Mouse (Mus musculus): ENCODE data around the gene Col18a1. TPM values are rescaled to one million over a fixed set of nuclear protein-coding genes. Genes with fewer than 3 reads are reported as not detected.

Gene Col18a1
- polyA plus RNA-seq, 1 experiment from 2014 or later: 87.8 TPM

DNA sequence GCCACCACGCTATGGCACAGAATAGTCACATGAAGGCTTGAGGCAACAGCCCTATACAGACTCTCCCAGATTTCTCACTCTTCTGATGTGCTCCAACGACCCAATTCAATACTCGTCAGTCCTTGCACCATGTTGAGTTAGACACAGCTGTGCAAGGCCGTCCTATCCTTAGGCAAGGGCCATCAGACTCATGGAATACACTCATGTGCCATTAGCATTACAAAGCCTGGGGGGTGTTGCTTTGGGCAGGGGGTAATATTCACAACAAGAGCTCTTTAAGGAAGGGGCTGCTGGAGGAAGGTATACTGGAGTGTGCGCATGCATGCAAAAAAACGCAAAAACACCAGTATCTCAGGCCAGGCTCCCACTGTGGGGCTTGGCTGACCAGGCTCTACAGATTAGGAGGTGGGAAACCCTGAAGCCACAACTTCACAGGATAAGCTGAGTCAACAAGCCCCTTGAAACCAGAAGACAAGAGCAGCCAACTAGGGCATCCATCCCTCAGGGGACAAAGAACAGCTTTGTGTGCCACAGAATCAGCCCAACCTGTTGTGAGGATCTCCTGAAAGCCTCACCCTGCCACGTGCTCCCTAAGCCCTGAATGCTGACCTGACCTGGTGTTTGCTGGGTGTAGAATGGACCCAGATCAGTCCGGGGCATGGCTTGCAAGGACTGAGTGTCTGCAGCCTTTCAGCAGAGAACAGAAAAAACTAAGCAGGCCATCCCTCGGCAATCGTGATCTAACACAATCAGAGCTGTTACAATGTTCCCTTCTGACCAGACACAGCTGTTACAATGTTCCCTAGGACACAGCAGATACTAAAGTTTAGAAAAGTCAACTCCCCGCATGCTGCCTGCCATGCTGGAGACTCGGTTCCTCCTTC, 69.1 kb downstream of the Col18a1 start:
- WGBS: 81% methylated on average over 12 of the region's 12 CpGs
- Histone ChIP-seq H3K9ac (no peak overlapping the region), H3K36me3 (peaks cover 4% of the 10 kb centered on the region), H3K27me3 (no peaks in the 10 kb centered on the region), H3K9me3 (peaks cover 8% of the 10 kb centered on the region), H3K27ac (peak overlapping the region; percentile 28; the same call in 1 of the 2 replicates), H3K4me2 (replicated peaks) (no peak overlapping the region), H3K4me3 (no peak overlapping the region), H3K4me1 (peaks cover 18% of the 10 kb centered on the region; the same call in 1 of the 2 replicates)
- ATAC-seq (ENCODE audit: low FRiP score, low read depth): no peak

GRCm38 (mm10) chr10:77095666-77096065, 70.7 kb downstream of the Col18a1 start:
- Histone ChIP-seq H3K4me1 (peaks cover 18% of the 10 kb centered on the region; the same call in 1 of the 2 replicates), H3K4me2 (replicated peaks) (no peak overlapping the region), H3K9ac (no peak overlapping the region), H3K27me3 (no peaks in the 10 kb centered on the region), H3K36me3 (peaks cover 4% of the 10 kb centered on the region), H3K9me3 (peaks cover 8% of the 10 kb centered on the region), H3K27ac (no peak overlapping the region), H3K4me3 (no peak overlapping the region)
- 86% methylated on average over 3 of the region's 3 CpGs for WGBS
- ATAC-seq (ENCODE audit: low FRiP score, low read depth): no peak

DNA sequence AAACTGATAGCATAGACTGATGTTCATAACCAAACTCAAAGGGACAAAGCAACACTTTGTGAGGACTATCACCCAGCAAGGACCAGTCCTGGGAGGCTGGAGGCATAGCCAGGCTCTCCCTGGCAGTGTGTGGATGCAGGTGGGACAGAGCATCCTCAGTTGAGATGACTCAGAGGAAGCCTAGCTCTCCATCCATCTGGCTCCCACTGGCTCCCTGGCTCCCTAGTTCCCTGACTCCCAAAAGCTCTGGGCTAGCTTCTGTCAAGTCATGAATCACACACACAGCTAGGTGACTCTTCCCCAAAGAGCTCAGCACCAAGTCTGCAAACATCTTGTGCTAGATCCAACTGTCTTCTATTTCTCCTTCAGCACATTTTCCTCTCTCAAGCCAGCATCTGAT, 72.5 kb downstream of the Col18a1 start:
- no peak overlapping the region for H3K4me3 ChIP-seq
- H3K27me3 ChIP-seq: no peaks in the 10 kb centered on the region
- no peak for ATAC-seq (ENCODE audit: low FRiP score, low read depth)
- peaks cover 8% of the 10 kb centered on the region for H3K9me3 ChIP-seq
- no peak overlapping the region for H3K9ac ChIP-seq
- no peak overlapping the region for H3K4me2 ChIP-seq (replicated peaks)
- H3K4me1 ChIP-seq: peaks cover 13% of the 10 kb centered on the region; the same call in 1 of the 2 replicates
- H3K36me3 ChIP-seq: peaks cover 4% of the 10 kb centered on the region
- H3K27ac ChIP-seq: no peak overlapping the region

DNA sequence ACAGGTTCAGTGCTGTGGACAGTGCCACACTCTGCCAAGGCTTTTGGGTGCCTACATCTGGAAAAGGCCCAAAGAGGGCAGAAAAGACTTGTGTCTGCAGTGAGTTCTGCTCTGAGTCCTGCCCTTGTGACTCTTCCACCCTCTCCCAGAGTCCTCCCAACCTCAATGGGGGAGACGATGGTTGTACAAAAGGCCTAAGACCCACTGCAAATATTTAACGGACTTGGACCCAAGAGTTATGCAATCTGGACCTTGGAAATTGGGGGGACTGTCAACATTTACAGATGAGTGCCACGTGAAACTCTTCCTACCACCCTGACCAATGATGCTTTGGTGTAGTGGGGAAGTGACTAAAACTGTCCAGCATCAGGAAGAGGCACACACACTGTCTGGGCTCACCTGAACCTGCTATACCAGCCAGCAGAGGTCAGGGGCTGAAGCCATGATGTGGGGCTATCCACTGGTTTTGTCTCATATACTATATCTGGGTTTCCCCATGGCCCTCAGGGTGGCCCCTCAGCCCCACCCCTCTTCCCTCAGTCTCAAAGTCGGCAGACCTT, 74.7 kb downstream of the Col18a1 start:
- no peaks in the 10 kb centered on the region for H3K27me3 ChIP-seq
- peaks cover 4% of the 10 kb centered on the region for H3K36me3 ChIP-seq
- WGBS: 76% methylated on average over 4 of the region's 4 CpGs
- H3K4me2 ChIP-seq (replicated peaks): no peak overlapping the region
- no peak overlapping the region for H3K27ac ChIP-seq
- ATAC-seq (ENCODE audit: low FRiP score, low read depth): no peak
- peaks cover 8% of the 10 kb centered on the region for H3K9me3 ChIP-seq
- no peak overlapping the region for H3K4me3 ChIP-seq
- H3K4me1 ChIP-seq: no peaks in the 10 kb centered on the region
- H3K9ac ChIP-seq: no peak overlapping the region

DNA sequence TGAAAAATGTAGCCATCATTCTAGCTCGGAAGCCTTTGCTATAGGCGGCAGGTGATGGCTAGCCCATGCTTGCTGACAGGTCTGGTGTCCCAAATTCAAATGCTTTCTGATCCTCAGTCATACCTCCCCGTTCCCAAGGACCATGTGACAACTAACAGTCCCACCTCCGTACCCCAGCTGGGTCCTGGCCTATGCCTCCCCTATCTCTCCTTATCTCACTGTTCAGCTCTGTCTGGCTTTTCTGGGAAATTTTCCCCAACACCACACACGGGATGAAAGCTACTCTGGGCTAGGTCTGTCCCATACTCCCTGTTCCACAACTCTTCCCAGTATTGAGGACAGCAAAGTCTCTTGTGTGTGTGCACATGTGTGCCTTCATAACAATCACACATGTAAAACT, 76.3 kb downstream of the Col18a1 start:
- Histone ChIP-seq H3K4me1 (no peaks in the 10 kb centered on the region), H3K27ac (no peak overlapping the region), H3K36me3 (no peaks in the 10 kb centered on the region; the same call in 1 of the 2 replicates), H3K4me2 (replicated peaks) (no peak overlapping the region), H3K9ac (no peak overlapping the region), H3K9me3 (peaks cover 8% of the 10 kb centered on the region), H3K4me3 (no peak overlapping the region), H3K27me3 (no peaks in the 10 kb centered on the region)
- WGBS: 82% methylated on average over 5 of the region's 5 CpGs
- no peak for ATAC-seq (ENCODE audit: low FRiP score, low read depth)

DNA sequence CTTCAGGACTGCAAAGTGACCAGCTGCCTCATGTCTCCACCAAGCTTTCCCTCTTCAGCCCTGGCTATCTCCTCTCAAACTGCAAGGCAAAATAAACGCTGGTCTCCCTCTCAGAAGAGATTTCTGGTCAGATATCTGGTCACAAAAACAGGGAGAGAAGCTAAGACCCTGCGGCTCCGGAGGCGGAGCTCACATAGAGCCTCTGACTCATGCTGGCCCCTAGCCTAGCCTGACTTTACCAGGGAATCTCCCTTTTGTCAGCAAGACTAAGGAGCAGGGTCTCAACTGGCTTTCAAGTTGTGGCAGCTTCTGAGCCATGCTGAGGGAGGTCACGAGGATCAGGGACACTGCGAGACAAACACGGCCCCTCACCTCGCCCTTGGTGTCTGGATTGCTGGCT, 77.0 kb downstream of the Col18a1 start:
- Histone ChIP-seq H3K36me3 (no peaks in the 10 kb centered on the region; the same call in 1 of the 2 replicates), H3K4me3 (no peak overlapping the region), H3K9ac (no peak overlapping the region), H3K9me3 (peaks cover 8% of the 10 kb centered on the region), H3K27me3 (no peaks in the 10 kb centered on the region), H3K27ac (no peak overlapping the region), H3K4me1 (no peaks in the 10 kb centered on the region), H3K4me2 (replicated peaks) (no peak overlapping the region)
- no peak for ATAC-seq (ENCODE audit: low FRiP score, low read depth)
- 64% methylated on average over 8 of the region's 8 CpGs for WGBS

DNA sequence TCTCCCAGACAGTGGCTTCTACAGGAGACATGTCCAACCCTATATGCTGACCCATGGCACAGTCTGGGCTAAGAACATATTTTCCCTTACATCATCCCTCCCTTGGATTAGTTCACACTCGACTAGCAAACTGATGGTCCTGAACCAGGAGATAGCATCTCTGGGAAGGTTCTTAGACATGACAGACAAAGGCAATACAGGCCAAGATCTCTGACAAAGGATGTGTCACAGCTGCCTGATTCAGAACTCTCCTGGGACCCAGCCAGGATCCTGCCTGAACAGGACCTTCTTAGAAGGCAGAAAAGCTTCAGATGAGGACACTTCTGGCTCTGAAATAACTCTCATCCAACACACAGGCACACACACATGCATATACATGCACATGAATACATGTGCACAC, 81.8 kb downstream of the Col18a1 start:
- no peaks in the 10 kb centered on the region for H3K36me3 ChIP-seq
- no peaks in the 10 kb centered on the region for H3K4me1 ChIP-seq

GRCm38 (mm10) chr10:77082921-77083320, 83.4 kb downstream of the Col18a1 start:
- H3K9me3 ChIP-seq: no peaks in the 10 kb centered on the region
- H3K4me3 ChIP-seq: no peak overlapping the region
- H3K36me3 ChIP-seq: no peaks in the 10 kb centered on the region
- H3K4me2 ChIP-seq (replicated peaks): no peak overlapping the region
- no peak overlapping the region for H3K27ac ChIP-seq
- WGBS: 73% methylated on average over 5 of the region's 5 CpGs
- H3K4me1 ChIP-seq: no peaks in the 10 kb centered on the region
- ATAC-seq (ENCODE audit: low FRiP score, low read depth): no peak
- H3K9ac ChIP-seq: no peak overlapping the region
- no peaks in the 10 kb centered on the region for H3K27me3 ChIP-seq

More for the DNA sequence above, 81.8 kb downstream of the Col18a1 start:
- no peak for ATAC-seq (ENCODE audit: low FRiP score, low read depth)
- no peaks in the 10 kb centered on the region for H3K27me3 ChIP-seq
- WGBS: 67% methylated on average over 1 of the region's 1 CpGs
- no peaks in the 10 kb centered on the region for H3K9me3 ChIP-seq
- H3K4me2 ChIP-seq (replicated peaks): no peak overlapping the region
- H3K9ac ChIP-seq: no peak overlapping the region
- H3K27ac ChIP-seq: no peak overlapping the region
- no peak overlapping the region for H3K4me3 ChIP-seq

DNA sequence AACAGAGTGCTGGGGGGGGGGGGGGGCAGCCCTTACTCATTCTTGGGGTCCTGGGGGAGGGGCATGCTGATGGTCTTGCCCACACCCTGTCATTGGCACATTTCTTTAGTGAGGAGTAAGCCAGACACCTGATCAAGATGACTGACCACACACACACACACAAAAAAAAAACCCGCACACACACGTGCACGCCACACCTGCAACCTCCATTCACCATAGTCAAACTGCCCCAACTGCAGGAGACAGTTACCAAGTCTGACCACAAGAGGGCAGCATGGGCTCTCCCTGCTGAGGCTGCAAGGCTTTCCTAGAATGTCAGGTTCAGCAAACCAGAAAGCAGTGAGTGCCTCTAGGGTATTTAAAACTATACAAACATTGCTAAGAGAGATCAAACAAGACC, 83.9 kb downstream of the Col18a1 start:
- peak; percentile 60; the same call in 1 of the 2 replicates for ATAC-seq (ENCODE audit: low FRiP score, low read depth)

GRCm38 (mm10) chr10:77078961-77079360, 87.4 kb downstream of the Col18a1 start:
- ATAC-seq (ENCODE audit: low FRiP score, low read depth): no peak
- Histone ChIP-seq H3K4me1 (no peaks in the 10 kb centered on the region), H3K27ac (no peak overlapping the region), H3K36me3 (no peaks in the 10 kb centered on the region), H3K27me3 (no peaks in the 10 kb centered on the region), H3K4me3 (no peak overlapping the region), H3K9ac (no peak overlapping the region), H3K4me2 (replicated peaks) (no peak overlapping the region), H3K9me3 (no peaks in the 10 kb centered on the region)
- 83% methylated on average over 8 of the region's 8 CpGs for WGBS

More for the DNA sequence above, 83.9 kb downstream of the Col18a1 start:
- no peak overlapping the region for H3K27ac ChIP-seq
- no peaks in the 10 kb centered on the region for H3K9me3 ChIP-seq
- no peaks in the 10 kb centered on the region for H3K36me3 ChIP-seq
- no peaks in the 10 kb centered on the region for H3K27me3 ChIP-seq
- WGBS: 20% methylated on average over 3 of the region's 3 CpGs
- no peak overlapping the region for H3K4me2 ChIP-seq (replicated peaks)
- H3K4me1 ChIP-seq: no peaks in the 10 kb centered on the region
- no peak overlapping the region for H3K4me3 ChIP-seq
- H3K9ac ChIP-seq: no peak overlapping the region

- Histone ChIP-seq H3K9ac (no peak overlapping the region), H3K4me1 (no peaks in the 10 kb centered on the region), H3K9me3 (no peaks in the 10 kb centered on the region), H3K4me3 (no peak overlapping the region), H3K27ac (no peak overlapping the region), H3K36me3 (no peaks in the 10 kb centered on the region), H3K4me2 (replicated peaks) (no peak overlapping the region), H3K27me3 (no peaks in the 10 kb centered on the region)
- 96% methylated on average over 4 of the region's 4 CpGs for WGBS
- ATAC-seq (ENCODE audit: low FRiP score, low read depth): no peak
These were observed 87.9 kb downstream of the Col18a1 start for GRCm38 (mm10) chr10:77078456-77078855.

DNA sequence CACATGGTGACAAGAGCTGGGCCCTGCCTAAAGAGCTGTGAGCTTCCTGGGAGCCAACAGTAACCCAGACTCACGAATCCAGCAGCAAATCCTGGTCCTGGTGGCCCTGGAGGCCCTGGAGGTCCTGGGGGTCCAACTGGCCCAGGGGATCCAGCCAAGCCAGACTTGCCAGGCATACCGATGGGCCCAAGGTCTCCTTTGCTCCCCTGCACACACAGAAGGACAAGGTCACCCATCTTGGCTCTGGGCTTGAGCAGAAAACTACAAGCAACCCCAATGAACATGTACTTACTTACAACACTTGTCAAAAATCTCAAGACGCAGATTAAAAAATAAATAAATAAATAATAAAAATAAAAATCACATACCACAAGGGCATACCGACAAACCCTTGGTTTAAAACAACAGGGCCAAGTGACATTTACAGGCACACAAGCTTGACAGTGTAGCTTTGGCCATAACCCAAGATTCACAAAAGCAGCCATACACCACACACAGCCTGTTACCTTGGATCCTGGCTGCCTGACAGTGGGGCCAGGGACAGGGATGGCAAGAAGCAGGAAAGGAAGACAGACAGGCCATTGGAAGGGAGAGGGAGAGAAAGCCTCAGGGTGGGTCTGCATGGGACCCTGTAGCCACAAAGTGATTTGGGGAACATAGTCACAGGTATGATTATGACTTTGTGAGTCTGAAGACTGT, 91.9 kb downstream of the Col18a1 start:
- Histone ChIP-seq H3K4me1 (no peaks in the 10 kb centered on the region), H3K9ac (no peak overlapping the region), H3K4me3 (no peak overlapping the region), H3K27me3 (no peaks in the 10 kb centered on the region), H3K27ac (no peak overlapping the region), H3K4me2 (replicated peaks) (no peak overlapping the region), H3K9me3 (no peaks in the 10 kb centered on the region), H3K36me3 (no peaks in the 10 kb centered on the region)
- 87% methylated on average over 4 of the region's 4 CpGs for WGBS
- ATAC-seq (ENCODE audit: low FRiP score, low read depth): no peak
